Mouse (Mus musculus) right cerebral cortex, postnatal 10 days (tissue): ENCODE results near the gene Fbxl18.

Source experiments
- DNase-seq, 2 experiments: peaks; one replicate each; pipeline ENCODE4 v3.0.0; 2021; ENCODE audit warnings: low spot score in 2 of 2

The Fbxl18 gene

GRCm38 (mm10) chr5:142894918-142895613 is at the start of gene Fbxl18:
TSS of gene Fbxl18 (minus strand) at chr5:142895421.
- peak; percentile 93 to 94 for DNase-seq

- no peak for DNase-seq
Observed at GRCm38 (mm10) chr5:142940393-142940792, 45.2 kb upstream of the Fbxl18 start.

- no peak for DNase-seq
Observed at GRCm38 (mm10) chr5:142937956-142938727, 42.9 kb upstream of the Fbxl18 start.

GRCm38 (mm10) chr5:142936336-142936719 is 41.1 kb upstream of the Fbxl18 start:
- peak; percentile 77 to 84 for DNase-seq

- peak; percentile 79 to 83 for DNase-seq
Observed at GRCm38 (mm10) chr5:142935642-142936335, 40.6 kb upstream of the Fbxl18 start.

- DNase-seq, result no peak
Observed at GRCm38 (mm10) chr5:142932731-142933130, 37.5 kb upstream of the Fbxl18 start.

- peak; percentile 69 to 70 for DNase-seq
Observed at GRCm38 (mm10) chr5:142932084-142932685, 37.0 kb upstream of the Fbxl18 start.

- no peak for DNase-seq
Observed at GRCm38 (mm10) chr5:142931241-142931745, 36.1 kb upstream of the Fbxl18 start.

- DNase-seq, result no peak
Observed at GRCm38 (mm10) chr5:142929400-142929752, 34.2 kb upstream of the Fbxl18 start.

- peak; percentile 81 for DNase-seq
Observed at GRCm38 (mm10) chr5:142928749-142929399, 33.7 kb upstream of the Fbxl18 start.

GRCm38 (mm10) chr5:142927341-142927930 is 32.2 kb upstream of the Fbxl18 start:
- DNase-seq, result no peak

GRCm38 (mm10) chr5:142926940-142927228 is 31.7 kb upstream of the Fbxl18 start:
- no peak for DNase-seq

GRCm38 (mm10) chr5:142926204-142926939 is 31.2 kb upstream of the Fbxl18 start:
- no peak for DNase-seq

- DNase-seq, result no peak
Observed at GRCm38 (mm10) chr5:142924336-142924959, 29.2 kb upstream of the Fbxl18 start.

- DNase-seq, result no peak
Observed at GRCm38 (mm10) chr5:142923781-142924180, 28.6 kb upstream of the Fbxl18 start.

GRCm38 (mm10) chr5:142922251-142922650 is 27.0 kb upstream of the Fbxl18 start:
- no peak for DNase-seq

- DNase-seq, result no peak
Observed at GRCm38 (mm10) chr5:142921074-142921459, 25.8 kb upstream of the Fbxl18 start.

GRCm38 (mm10) chr5:142920311-142921073 is 25.3 kb upstream of the Fbxl18 start:
- no peak for DNase-seq

- no peak for DNase-seq
Observed at GRCm38 (mm10) chr5:142917402-142917801, 22.2 kb upstream of the Fbxl18 start.
